Mouse (Mus musculus): Measurements from ENCODE around the gene Spred1. TPM values are rescaled to one million over a fixed set of nuclear protein-coding genes. Genes with fewer than 3 reads are reported as not detected.

The Spred1 gene
- polyA plus RNA-seq, 1 experiment from 2014 or later, result 22.2 TPM

DNA sequence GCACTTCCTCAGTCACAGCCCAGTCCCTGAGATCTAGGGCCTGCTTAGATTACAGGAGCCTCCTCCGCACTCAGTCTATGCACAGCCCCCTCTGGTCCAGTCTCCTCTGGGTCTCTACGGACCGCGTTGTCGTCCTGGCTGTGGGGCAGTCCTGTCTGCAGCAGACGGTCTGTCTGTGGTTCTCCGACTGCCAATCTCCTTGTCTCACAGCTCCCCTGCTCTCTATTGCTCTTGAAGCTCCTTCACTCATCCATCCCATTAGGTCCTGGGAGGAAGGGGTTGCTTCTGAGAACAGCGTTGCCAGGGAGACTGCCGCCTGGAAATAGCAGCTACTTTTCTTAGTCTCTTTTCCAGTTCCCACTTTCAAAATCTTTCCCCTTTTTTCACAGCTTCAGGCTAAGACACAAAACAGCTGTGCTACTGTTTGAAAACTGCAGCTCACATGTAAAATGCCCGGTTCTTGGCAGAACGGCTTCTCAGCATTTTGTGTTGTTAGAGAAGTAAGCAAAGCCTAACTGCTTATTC is 107.5 kb downstream of the Spred1 start:
- H3K4me2 ChIP-seq (ENCODE audit: low read depth, severe bottlenecking), result no peak overlapping the region
- ATAC-seq (ENCODE audit: insufficient number of reproducible peaks, low FRiP score, low TSS enrichment, low read depth) (no peak), DNase-seq (ENCODE audit: low spot score) (no peak)
- no peaks in the 10 kb centered on the region for H3K4me1 ChIP-seq (ENCODE audit: control insufficient read depth, insufficient read depth, low read length)
- no peak overlapping the region for H3K9ac ChIP-seq (ENCODE audit: low read length)
- H3K36me3 ChIP-seq (ENCODE audit: control insufficient read depth, insufficient read depth, low read length), result no peaks in the 10 kb centered on the region
- WGBS, result 67% methylated on average over 11 of the region's 11 CpGs
- no peaks in the 10 kb centered on the region for H3K9me3 ChIP-seq (ENCODE audit: control insufficient read depth, low read length)
- no peak overlapping the region for H3K27ac ChIP-seq (replicated peaks; ENCODE audit: low read depth, low read length)
- H3K27me3 ChIP-seq (ENCODE audit: control insufficient read depth, insufficient read depth, low read length), result no peaks in the 10 kb centered on the region
- no peak overlapping the region for H3K4me3 ChIP-seq (ENCODE audit: low read depth, low read length)

DNA sequence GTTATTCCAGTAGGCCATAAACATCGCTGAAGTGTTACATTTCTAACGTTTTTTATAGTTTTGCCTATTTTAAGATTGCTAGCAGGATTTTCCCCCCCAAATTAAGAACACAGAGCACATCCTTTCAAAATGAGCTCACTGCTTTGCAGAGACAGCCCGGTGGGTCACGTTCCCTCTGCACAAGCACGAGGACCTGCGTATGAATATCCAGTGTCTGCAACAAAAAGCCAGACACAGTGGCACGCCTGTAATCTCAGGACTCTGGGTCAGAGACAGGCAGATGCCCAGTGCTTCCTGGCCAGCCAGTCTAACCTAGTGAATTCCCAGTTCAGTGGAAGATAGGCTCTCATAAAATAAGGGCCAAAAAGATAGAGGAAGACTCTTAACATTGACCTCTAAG is 109.1 kb downstream of the Spred1 start:
- Histone ChIP-seq H3K4me3 (ENCODE audit: low read depth, low read length) (no peak overlapping the region), H3K4me1 (ENCODE audit: control insufficient read depth, insufficient read depth, low read length) (no peaks in the 10 kb centered on the region), H3K27ac (replicated peaks; ENCODE audit: low read depth, low read length) (no peak overlapping the region), H3K27me3 (ENCODE audit: control insufficient read depth, insufficient read depth, low read length) (no peaks in the 10 kb centered on the region), H3K9me3 (ENCODE audit: control insufficient read depth, low read length) (no peaks in the 10 kb centered on the region), H3K4me2 (ENCODE audit: low read depth, severe bottlenecking) (no peak overlapping the region), H3K9ac (ENCODE audit: low read length) (no peak overlapping the region), H3K36me3 (ENCODE audit: control insufficient read depth, insufficient read depth, low read length) (no peaks in the 10 kb centered on the region)
- ATAC-seq (ENCODE audit: insufficient number of reproducible peaks, low FRiP score, low TSS enrichment, low read depth) (no peak), DNase-seq (ENCODE audit: low spot score) (no peak)
- 86% methylated on average over 7 of the region's 7 CpGs for WGBS

DNA sequence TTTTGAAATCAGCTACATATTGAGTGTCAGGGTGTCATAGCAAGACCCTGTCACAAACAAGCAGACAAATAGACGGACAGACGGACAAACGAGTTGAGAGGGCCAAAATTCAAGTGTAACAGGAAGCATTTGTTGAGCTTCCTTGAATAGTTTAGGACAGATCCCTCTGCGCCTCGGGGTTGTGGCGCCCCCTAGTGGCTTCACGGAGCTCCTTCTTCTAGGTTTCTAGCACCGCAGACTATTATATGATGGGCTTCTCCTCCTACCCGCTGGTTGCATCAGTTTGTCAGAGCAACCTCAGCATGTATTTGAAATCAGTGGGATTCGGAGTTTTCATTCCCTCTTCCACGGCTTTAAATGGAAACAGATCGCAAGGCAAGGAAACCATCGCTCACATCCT is 110.1 kb downstream of the Spred1 start:
- H3K4me3 ChIP-seq (ENCODE audit: low read depth, low read length), result no peak overlapping the region
- no peaks in the 10 kb centered on the region for H3K27me3 ChIP-seq (ENCODE audit: control insufficient read depth, insufficient read depth, low read length)
- no peaks in the 10 kb centered on the region for H3K9me3 ChIP-seq (ENCODE audit: control insufficient read depth, low read length)
- DNase-seq (ENCODE audit: low spot score), result peak; percentile 93
- no peaks in the 10 kb centered on the region for H3K4me1 ChIP-seq (ENCODE audit: control insufficient read depth, insufficient read depth, low read length)
- WGBS, result 8% methylated on average over 13 of the region's 13 CpGs
- ATAC-seq (ENCODE audit: insufficient number of reproducible peaks, low FRiP score, low TSS enrichment, low read depth), result no peak; the same call in 1 of the 2 replicates
- H3K4me2 ChIP-seq (ENCODE audit: low read depth, severe bottlenecking), result no peak overlapping the region
- no peaks in the 10 kb centered on the region for H3K36me3 ChIP-seq (ENCODE audit: control insufficient read depth, insufficient read depth, low read length)
- no peak overlapping the region for H3K9ac ChIP-seq (ENCODE audit: low read length)
- H3K27ac ChIP-seq (replicated peaks; ENCODE audit: low read depth, low read length), result no peak overlapping the region

MicroRNAs encoded within 50 kb of the gene (microRNA counts, 519-probe panel; counts per million panel counts)
- 4,127 counts per million, percentile 61 among the panel's probes with 10 or more counts for microRNA mmu-miR-674

Small RNAs within 50 kb of the gene (microRNA-seq; reads per million reads assigned to microRNA genes)
- gene Mir674, result 1,493 reads per million, percentile 78 among the genes with 10 or more reads in this experiment

Other genes starting within 250 kb of the Spred1 start
- not detected in 2 replicates for gene Tmco5, start 242.7 kb upstream of the Spred1 start, polyA plus RNA-seq (2014; fragmentation: Nextera tagmentation; extraction: Ambion mirVana)
- 7.6 and 11.1 TPM in 2 replicates for gene Fam98b, start 128.4 kb downstream of the Spred1 start, polyA plus RNA-seq (2014; fragmentation: Nextera tagmentation; extraction: Ambion mirVana)
- 0.20 TPM in 1 of 2 replicates, not detected in the other for gene Rasgrp1, start 221.6 kb downstream of the Spred1 start, polyA plus RNA-seq (2014; fragmentation: Nextera tagmentation; extraction: Ambion mirVana)

Data from limb, embryonic 11.5 days (tissue).